Mouse (Mus musculus) midbrain, embryonic 15.5 days (tissue): ENCODE measurements at regions not wholly inside any gene's neighbourhood (a gene's known extent, or its start where the extent isn't known, plus 50 kb on each side); places are given as distances from the start of the nearest gene placed in this dataset.

ENCODE experiments used
- ATAC-seq: fragments of 200-750 bp; cut with Nextera tagmentation; replicated peaks from 2 replicates; pipeline ENCODE4 v1.8.0; 2017; ENCODE audit warnings: moderate TSS enrichment
- H3K27ac ChIP-seq: fragments of 300-500 bp; sonication (generic); 2 replicates; pipeline ENCODE4 v1.5.1; 2015; ENCODE audit warnings: mild to moderate bottlenecking, inconsistent platforms
- H3K27me3 ChIP-seq: fragments of 300-500 bp; sonication (generic); replicated peaks from 2 replicates; pipeline ENCODE4 v1.6.1; 2015; ENCODE audit warnings: inconsistent platforms
- H3K36me3 ChIP-seq: fragments of 300-500 bp; sonication (generic); replicated peaks from 2 replicates; pipeline ENCODE4 v1.6.1; 2015; ENCODE audit warnings: inconsistent platforms
- H3K4me1 ChIP-seq: fragments of 300-500 bp; sonication (generic); 2 replicates; pipeline ENCODE4 v1.6.1; 2015; ENCODE audit warnings: inconsistent platforms
- H3K4me2 ChIP-seq: fragments of 300-500 bp; sonication (generic); 2 replicates; pipeline ENCODE4 v1.6.1; 2015; ENCODE audit warnings: inconsistent platforms, mild to moderate bottlenecking, moderate library complexity
- H3K4me3 ChIP-seq: fragments of 300-500 bp; sonication (generic); 2 replicates; pipeline ENCODE4 v1.5.1; 2015; ENCODE audit warnings: mild to moderate bottlenecking, inconsistent platforms
- H3K9ac ChIP-seq: fragments of 300-500 bp; sonication (generic); 2 replicates; pipeline ENCODE4 v1.6.1; 2015; ENCODE audit warnings: mild to moderate bottlenecking, inconsistent platforms
- H3K9me3 ChIP-seq: fragments of 300-500 bp; sonication (generic); 2 replicates; pipeline ENCODE4 v1.6.1; 2016; ENCODE audit warnings: inconsistent platforms
- WGBS: fragments of 180-500 bp; shearing (Covaris S2); methylation state at CpG from one replicate; pipeline ENCODE4 v1.1.7; 2015; ENCODE audit warnings: mixed read lengths; 5-methylcytosine and 5-hydroxymethylcytosine counted together

- no peaks in the 10 kb centered on the region for H3K36me3 ChIP-seq
- H3K27me3 ChIP-seq: no peaks in the 10 kb centered on the region
- no peak overlapping the region for H3K9ac ChIP-seq
- H3K4me2 ChIP-seq: no peak overlapping the region
- peaks cover 7% of the 10 kb centered on the region; the same call in 1 of the 2 replicates for H3K9me3 ChIP-seq
- no peak overlapping the region for H3K27ac ChIP-seq
- WGBS: 93% methylated on average over 2 of the region's 2 CpGs
- H3K4me3 ChIP-seq: no peak overlapping the region
- no peak for ATAC-seq
- no peaks in the 10 kb centered on the region for H3K4me1 ChIP-seq
These were observed 55.3 kb upstream of the Spaca1 start for GRCm38 (mm10) chr4:34105251-34105650.

- H3K36me3 ChIP-seq: no peaks in the 10 kb centered on the region
- no peak for ATAC-seq
- no peaks in the 10 kb centered on the region for H3K4me1 ChIP-seq
- H3K9ac ChIP-seq: no peak overlapping the region
- H3K27ac ChIP-seq: no peak overlapping the region
- H3K9me3 ChIP-seq: no peaks in the 10 kb centered on the region
- no peaks in the 10 kb centered on the region for H3K27me3 ChIP-seq
- 77% methylated on average over 6 of the region's 6 CpGs for WGBS
- H3K4me2 ChIP-seq: no peak overlapping the region
- H3K4me3 ChIP-seq: no peak overlapping the region
These were observed 64.3 kb upstream of the Spaca1 start for GRCm38 (mm10) chr4:34114323-34114722.

GRCm38 (mm10) chr4:34117086-34117485 is 67.1 kb upstream of the Spaca1 start:
- H3K27me3 ChIP-seq: no peaks in the 10 kb centered on the region
- H3K9me3 ChIP-seq: no peaks in the 10 kb centered on the region
- WGBS: 72% methylated on average over 1 of the region's 1 CpGs
- no peak overlapping the region for H3K4me2 ChIP-seq
- ATAC-seq: no peak
- H3K27ac ChIP-seq: no peak overlapping the region
- no peak overlapping the region for H3K4me3 ChIP-seq
- no peak overlapping the region for H3K9ac ChIP-seq
- no peaks in the 10 kb centered on the region for H3K36me3 ChIP-seq
- H3K4me1 ChIP-seq: no peaks in the 10 kb centered on the region

- Histone ChIP-seq H3K4me2 (no peak overlapping the region), H3K36me3 (no peaks in the 10 kb centered on the region), H3K27me3 (no peaks in the 10 kb centered on the region), H3K9ac (no peak overlapping the region), H3K4me1 (no peaks in the 10 kb centered on the region), H3K9me3 (no peaks in the 10 kb centered on the region), H3K4me3 (no peak overlapping the region), H3K27ac (no peak overlapping the region)
- 83% methylated on average over 9 of the region's 9 CpGs for WGBS
- no peak for ATAC-seq
These were observed 73.0 kb upstream of the Spaca1 start for GRCm38 (mm10) chr4:34122959-34123520.

- H3K4me3 ChIP-seq: no peak overlapping the region
These were observed 78.2 kb upstream of the Spaca1 start for GRCm38 (mm10) chr4:34128224-34128623.

GRCm38 (mm10) chr4:34146133-34146867 is 96.3 kb upstream of the Spaca1 start:
- H3K27me3 ChIP-seq: no peaks in the 10 kb centered on the region
- no peaks in the 10 kb centered on the region for H3K4me1 ChIP-seq
- 85% methylated on average over 2 of the region's 2 CpGs for WGBS
- H3K9me3 ChIP-seq: no peaks in the 10 kb centered on the region
- no peak overlapping the region for H3K4me2 ChIP-seq
- no peak for ATAC-seq
- H3K27ac ChIP-seq: no peak overlapping the region
- H3K4me3 ChIP-seq: no peak overlapping the region
- no peaks in the 10 kb centered on the region for H3K36me3 ChIP-seq
- H3K9ac ChIP-seq: no peak overlapping the region

More at GRCm38 (mm10) chr4:34128224-34128623, 78.2 kb upstream of the Spaca1 start:
- Histone ChIP-seq H3K9me3 (no peaks in the 10 kb centered on the region), H3K27ac (no peak overlapping the region), H3K36me3 (no peaks in the 10 kb centered on the region), H3K4me2 (no peak overlapping the region), H3K9ac (no peak overlapping the region), H3K4me1 (0 out of 2 replicates have a peak, but pooled peaks cover 3% of the 10 kb centered on the region), H3K27me3 (no peaks in the 10 kb centered on the region)
- ATAC-seq: peak; percentile 65; the same call in 1 of the 2 replicates
- WGBS: 49% methylated on average over 4 of the region's 4 CpGs

GRCm38 (mm10) chr4:34148956-34149739 is 99.2 kb upstream of the Spaca1 start:
- H3K9me3 ChIP-seq: no peaks in the 10 kb centered on the region
- H3K4me3 ChIP-seq: no peak overlapping the region
- ATAC-seq: no peak
- no peak overlapping the region for H3K9ac ChIP-seq
- WGBS: 72% methylated on average over 5 of the region's 5 CpGs
- no peak overlapping the region for H3K4me2 ChIP-seq
- no peak overlapping the region for H3K27ac ChIP-seq
- no peaks in the 10 kb centered on the region for H3K4me1 ChIP-seq
- no peaks in the 10 kb centered on the region for H3K36me3 ChIP-seq
- no peaks in the 10 kb centered on the region for H3K27me3 ChIP-seq

GRCm38 (mm10) chr4:34151605-34152347 is 101.8 kb upstream of the Spaca1 start:
- peak; percentile 56; the same call in 1 of the 2 replicates for ATAC-seq
- H3K4me2 ChIP-seq: no peak overlapping the region
- no peaks in the 10 kb centered on the region for H3K9me3 ChIP-seq
- H3K4me3 ChIP-seq: no peak overlapping the region
- H3K36me3 ChIP-seq: no peaks in the 10 kb centered on the region
- H3K27ac ChIP-seq: no peak overlapping the region
- no peaks in the 10 kb centered on the region for H3K4me1 ChIP-seq
- 50% methylated on average over 10 of the region's 10 CpGs for WGBS
- no peak overlapping the region for H3K9ac ChIP-seq
- no peaks in the 10 kb centered on the region for H3K27me3 ChIP-seq

- Histone ChIP-seq H3K36me3 (no peaks in the 10 kb centered on the region), H3K27me3 (no peaks in the 10 kb centered on the region), H3K4me2 (no peak overlapping the region), H3K9ac (no peak overlapping the region), H3K9me3 (no peaks in the 10 kb centered on the region), H3K4me1 (no peaks in the 10 kb centered on the region), H3K4me3 (no peak overlapping the region), H3K27ac (no peak overlapping the region)
- 85% methylated on average over 6 of the region's 6 CpGs for WGBS
- ATAC-seq: no peak
These were observed 105.5 kb upstream of the Spaca1 start for GRCm38 (mm10) chr4:34155501-34155900.

GRCm38 (mm10) chr4:34157818-34158511 is 108.0 kb upstream of the Spaca1 start:
- no peak for ATAC-seq
- H3K27ac ChIP-seq: no peak overlapping the region
- no peak overlapping the region for H3K4me2 ChIP-seq
- no peaks in the 10 kb centered on the region for H3K9me3 ChIP-seq
- 92% methylated on average over 6 of the region's 6 CpGs for WGBS
- no peaks in the 10 kb centered on the region for H3K27me3 ChIP-seq
- no peak overlapping the region for H3K4me3 ChIP-seq
- no peaks in the 10 kb centered on the region for H3K36me3 ChIP-seq
- no peak overlapping the region for H3K9ac ChIP-seq
- no peaks in the 10 kb centered on the region for H3K4me1 ChIP-seq

- peak; percentile 65; the same call in 1 of the 2 replicates for ATAC-seq
- Histone ChIP-seq H3K36me3 (no peaks in the 10 kb centered on the region), H3K4me3 (no peak overlapping the region), H3K9me3 (no peaks in the 10 kb centered on the region), H3K4me2 (no peak overlapping the region), H3K9ac (no peak overlapping the region), H3K27ac (peak overlapping the region; percentile 32; the same call in 1 of the 2 replicates), H3K27me3 (no peaks in the 10 kb centered on the region), H3K4me1 (0 out of 2 replicates have a peak, but pooled peaks cover 4% of the 10 kb centered on the region)
- WGBS: 48% methylated on average over 4 of the region's 4 CpGs
These were observed 121.4 kb upstream of the Spaca1 start for GRCm38 (mm10) chr4:34171265-34171862.
